Mouse (Mus musculus) brain, embryonic 14.5 days (tissue): ENCODE measurements at regions not wholly inside any gene's neighbourhood (a gene's known extent, or its start where the extent isn't known, plus 50 kb on each side); places are given as distances from the start of the nearest gene placed in this dataset.
"Not testable (repeated sequence)": the region's sequence is repeated elsewhere in the genome, so short reads cannot be mapped to it uniquely, and the experiment has no call there.

Experiments used
- CTCF ChIP-seq: fragments of 200-500 bp; IDR thresholded peaks from 2 replicates; pipeline ENCODE4 v1.5.1; 2012; ENCODE audit warnings: inconsistent platforms, mild to moderate bottlenecking, moderate library complexity, borderline replicate concordance; ENCODE audit not compliant: insufficient read depth, insufficient read length; ENCODE audit errors: extremely low read depth
- POLR2A ChIP-seq: fragments of 200-500 bp; IDR thresholded peaks from 2 replicates; pipeline ENCODE4 v1.6.1; 2012; ENCODE audit warnings: mild to moderate bottlenecking, inconsistent platforms, borderline replicate concordance; ENCODE audit not compliant: poor library complexity, insufficient read depth, insufficient read length, severe bottlenecking; ENCODE audit errors: extremely low read depth

DNA sequence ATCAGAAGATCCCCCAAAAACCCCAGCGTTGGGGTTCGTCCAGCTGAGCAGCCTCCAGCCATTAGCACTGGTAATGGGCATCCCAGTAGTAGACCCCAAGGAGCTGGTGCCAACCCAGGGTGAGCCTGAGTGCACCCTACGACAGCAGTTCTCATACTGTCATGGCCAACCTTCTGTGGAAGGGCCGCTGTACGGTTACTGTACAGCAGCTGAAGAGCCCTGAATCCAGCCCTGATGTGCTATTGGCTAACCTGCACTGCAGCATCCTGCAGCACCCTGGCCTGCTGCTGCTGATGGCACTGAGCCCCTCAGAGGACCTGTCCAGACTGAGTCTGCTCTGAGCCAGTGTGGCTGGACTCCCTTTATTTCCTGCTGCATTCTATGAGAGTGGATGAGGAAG lies 53.9 kb upstream of the Fcho1 start:
- not testable (repeated sequence) for TF ChIP-seq CTCF, POLR2A
